Mouse (Mus musculus): ENCODE results near the gene Apol6. TPM values are rescaled to one million over a fixed set of nuclear protein-coding genes. Genes with fewer than 3 reads are reported as not detected.

Apol6 gene
- not detected for polyA plus RNA-seq (2014; fragmentation: Illumina TruSeq; extraction: RNeasy Lipid Tissue Mini Kit (QIAGEN cat#74804); ENCODE audit: low read depth, low replicate concordance)

GRCm38 (mm10) chr15:77044597-77045320, at the start of gene Apol6:
Apol6 (plus strand) TSS chr15:77044729.

DNA sequence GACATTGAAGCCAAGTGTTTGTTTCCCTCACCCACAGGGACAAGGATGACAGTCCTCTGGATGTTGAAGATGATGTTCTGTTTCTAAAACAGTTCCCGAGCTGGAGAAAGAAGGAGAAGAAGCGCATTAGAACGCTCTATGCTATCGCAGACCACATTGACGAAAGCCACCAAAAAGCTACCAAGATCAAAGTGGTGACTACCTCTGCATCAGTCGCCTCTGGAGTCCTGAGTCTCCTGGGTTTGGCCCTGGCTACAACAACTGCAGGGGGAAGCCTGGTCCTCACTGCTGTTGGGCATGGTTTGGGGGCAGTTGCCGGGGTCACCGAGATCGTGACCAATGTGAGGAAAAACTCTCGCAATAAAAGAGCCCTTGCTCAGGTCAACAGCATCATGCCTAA, 6.0 kb downstream of the Apol6 start, which contains the start of gene Mb:
Gene Mb, minus strand, starts transcription at position 101 of the 400 bp plus-strand sequence.

Other genes starting within 250 kb of the Apol6 start
- gene Zfp251, start 173.3 kb upstream of the Apol6 start, polyA plus RNA-seq (2014; fragmentation: Illumina TruSeq; extraction: RNeasy Lipid Tissue Mini Kit (QIAGEN cat#74804); ENCODE audit: low read depth, low replicate concordance), result 0.74 TPM
- 1.2 TPM for gene Zfp7, start 165.5 kb upstream of the Apol6 start, polyA plus RNA-seq (2014; fragmentation: Illumina TruSeq; extraction: RNeasy Lipid Tissue Mini Kit (QIAGEN cat#74804); ENCODE audit: low read depth, low replicate concordance)
- gene Gm49527, start 165.4 kb upstream of the Apol6 start, polyA plus RNA-seq (2014; fragmentation: Illumina TruSeq; extraction: RNeasy Lipid Tissue Mini Kit (QIAGEN cat#74804); ENCODE audit: low read depth, low replicate concordance), result not detected
- gene Zfp647, start 119.3 kb upstream of the Apol6 start, polyA plus RNA-seq (2014; fragmentation: Illumina TruSeq; extraction: RNeasy Lipid Tissue Mini Kit (QIAGEN cat#74804); ENCODE audit: low read depth, low replicate concordance), result 0.50 TPM
- gene 1110038F14Rik, start 96.2 kb upstream of the Apol6 start, polyA plus RNA-seq (2014; fragmentation: Illumina TruSeq; extraction: RNeasy Lipid Tissue Mini Kit (QIAGEN cat#74804); ENCODE audit: low read depth, low replicate concordance), result 1.8 TPM
- not detected for gene Mb, start 5.9 kb downstream of the Apol6 start, polyA plus RNA-seq (2014; fragmentation: Illumina TruSeq; extraction: RNeasy Lipid Tissue Mini Kit (QIAGEN cat#74804); ENCODE audit: low read depth, low replicate concordance)

Measured in liver, adult 10 weeks (tissue).